Mouse (Mus musculus): ENCODE measurements around the gene Fam83b.

DNA sequence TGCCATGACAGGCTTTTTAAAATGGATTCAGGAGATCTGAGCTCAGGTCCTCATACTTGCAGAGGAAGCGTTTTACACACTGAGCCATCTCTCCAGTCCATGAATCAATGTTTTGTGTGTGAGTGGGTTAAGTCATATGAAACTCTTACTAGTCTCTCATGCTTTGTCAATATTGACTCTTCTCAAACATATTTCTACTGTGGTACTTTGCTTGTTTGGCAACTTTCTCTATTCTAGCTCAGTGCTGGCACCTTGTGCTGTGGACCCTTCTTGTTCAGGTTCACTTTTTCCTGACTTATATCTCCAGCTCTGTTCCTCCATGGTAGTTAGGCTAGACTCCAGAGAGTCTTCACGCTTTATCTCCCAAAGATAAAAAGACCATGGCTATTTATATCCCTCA lies 36.0 kb upstream of the Fam83b start:
- TF ChIP-seq CTCF (IDR thresholded peaks at IDR 0.05; ENCODE audit: low read depth, low read length): no peak
- no peak for TF ChIP-seq POLR2AphosphoS5 (IDR thresholded peaks at IDR 0.05; ENCODE audit: insufficient replicate concordance, low read depth, low read length)
- TF ChIP-seq TAL1 (conservative IDR thresholded peaks at IDR 0.05; ENCODE audit: low read depth, low read length): no peak

All from G1E (cell line).